Mouse (Mus musculus) heart, adult 2 months (tissue): ENCODE results near the gene Rpl23. TPM values are rescaled to one million over a fixed set of nuclear protein-coding genes. Genes with fewer than 3 reads are reported as not detected.

Experiments
- DNase-seq, 2 experiments: peaks; one replicate each; pipeline ENCODE4 v3.0.0; 2021
- H3K27ac ChIP-seq: fragments of 200-600 bp; 2 replicates; pipeline ENCODE4 v1.8.1; 2022
- H3K27me3 ChIP-seq: fragments of 200-500 bp; 2 replicates; pipeline ENCODE4 v1.6.1; 2012; ENCODE audit warnings: mild to moderate bottlenecking, low read length, inconsistent platforms, mixed read lengths; ENCODE audit not compliant: control insufficient read depth, insufficient read depth
- H3K36me3 ChIP-seq: fragments of 200-500 bp; 2 replicates; pipeline ENCODE4 v1.6.1; 2012; ENCODE audit warnings: low read length, inconsistent platforms; ENCODE audit not compliant: control insufficient read depth, insufficient read depth
- H3K4me1 ChIP-seq: fragments of 200-500 bp; 2 replicates; pipeline ENCODE4 v1.6.1; 2011; ENCODE audit warnings: low read length; ENCODE audit not compliant: control insufficient read depth, insufficient read depth
- H3K4me3 ChIP-seq: fragments of 200-600 bp; 2 replicates; pipeline ENCODE4 v1.8.1; 2022
- H3K79me2 ChIP-seq: fragments of 200-500 bp; replicated peaks from 2 replicates; pipeline ENCODE4 v1.6.1; 2012; ENCODE audit warnings: mild to moderate bottlenecking, inconsistent platforms, low read length, moderate library complexity, mixed read lengths; ENCODE audit not compliant: control insufficient read depth, insufficient read depth
- H3K9ac ChIP-seq: fragments of 200-500 bp; 2 replicates; pipeline ENCODE4 v1.6.1; 2012; ENCODE audit warnings: low read depth, mild to moderate bottlenecking, control low read depth, inconsistent platforms, low read length, mixed read lengths
- CTCF ChIP-seq: fragments of 200-600 bp; IDR thresholded peaks from 2 replicates; pipeline ENCODE4 v1.8.1; 2022; ENCODE audit warnings: antibody characterized with exemption, mild to moderate bottlenecking, moderate library complexity
- EP300 ChIP-seq: fragments of 200-500 bp; IDR thresholded peaks from 2 replicates; pipeline ENCODE4 v1.6.1; 2011; ENCODE audit warnings: low read depth, low read length, control low read depth; ENCODE audit not compliant: insufficient read depth
- POLR2A ChIP-seq: fragments of 200-500 bp; IDR thresholded peaks from 2 replicates; pipeline ENCODE4 v1.6.1; 2011; ENCODE audit warnings: mild to moderate bottlenecking, low read depth, low read length, control low read depth; ENCODE audit not compliant: insufficient read depth
- WGBS: fragments of 180-500 bp; shearing (Covaris S2); methylation state at CpG from one replicate; pipeline ENCODE4 v1.1.7; 2018; 5-methylcytosine and 5-hydroxymethylcytosine counted together
- intact Hi-C: fragments of 180-260 bp; cut with DNase I; formaldehyde crosslinking; loops from one replicate; pipeline ENCODE4 v1.15.1; 2025
- polyA plus RNA-seq: library from polyadenylated mRNA; depleted of rRNA; stranded (reverse); fragments of >200 nt; gene quantifications from 2 replicates; pipeline ENCODE4 v1.2.3, GENCODE M21; 2012
- total RNA-seq, 2 experiments: library from RNA; stranded (reverse); gene quantifications; 2 replicates each; pipeline ENCODE4 v1.2.3; 2021

Gene Rpl23
- total and polyA plus RNA-seq, 3 experiments = 103 to 574 (median 509) TPM

DNA sequence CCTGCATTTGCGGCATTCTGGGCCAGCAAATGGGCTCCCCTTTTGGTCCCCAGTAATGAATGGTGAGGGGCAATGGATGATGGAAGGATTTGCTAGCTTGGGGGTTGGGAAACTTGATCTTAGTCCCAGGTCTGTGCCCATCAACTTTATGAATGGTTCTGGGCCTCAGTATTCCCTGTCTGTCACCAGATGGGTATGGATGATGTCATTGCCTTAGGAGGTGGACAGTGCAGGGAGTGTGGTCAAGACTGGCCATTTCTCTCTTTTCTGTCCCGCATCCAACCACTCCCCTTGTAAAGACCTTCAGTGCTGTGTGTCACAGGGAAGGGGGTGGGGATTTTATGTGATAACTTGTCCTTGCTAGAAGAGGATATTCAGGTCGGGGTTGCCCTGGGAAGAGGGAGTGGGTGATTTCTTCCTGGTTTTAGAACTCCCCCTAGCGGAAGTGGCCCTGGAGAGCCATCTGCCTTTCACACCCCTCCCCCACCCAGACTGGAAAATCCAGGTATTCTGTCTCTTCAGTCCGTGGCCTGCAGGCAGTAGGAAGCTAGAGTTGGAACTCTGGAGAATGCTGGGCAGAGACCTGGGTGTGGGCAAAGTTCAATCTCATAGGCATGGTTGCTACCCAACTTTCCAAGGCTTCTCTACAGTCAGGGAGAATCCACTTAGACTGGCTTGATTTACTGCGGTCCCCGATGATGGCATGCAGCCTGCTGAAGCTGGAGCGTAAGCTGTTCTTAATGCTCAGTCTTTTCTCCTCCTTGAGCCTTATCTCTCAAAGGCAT is 19.4 kb upstream of the Rpl23 start:
- intact Hi-C loops = loop anchor here (2.0 kb wide), 2 partner anchors 15 to 39 kb away; partner anchors contain the start of gene B230217C12Rik
- Histone ChIP-seq H3K27ac (peak overlapping the region; percentile 99), H3K4me3 (peak overlapping the region; percentile 99), H3K4me1 (peaks cover 29% of the 10 kb centered on the region), H3K79me2 (no peaks in the 10 kb centered on the region), H3K36me3 (peaks cover 9% of the 10 kb centered on the region), H3K9ac (0 out of 2 replicates have a peak overlapping the region, but pooled peaks have one; percentile 23), H3K27me3 (no peaks in the 10 kb centered on the region)
- TF ChIP-seq POLR2A (no peak), CTCF (peak; percentile 58), EP300 (no peak)
- peak in 1 of 2 experiments; percentile 47 for DNase-seq
- WGBS = 33% methylated on average over 8 of the region's 8 CpGs

DNA sequence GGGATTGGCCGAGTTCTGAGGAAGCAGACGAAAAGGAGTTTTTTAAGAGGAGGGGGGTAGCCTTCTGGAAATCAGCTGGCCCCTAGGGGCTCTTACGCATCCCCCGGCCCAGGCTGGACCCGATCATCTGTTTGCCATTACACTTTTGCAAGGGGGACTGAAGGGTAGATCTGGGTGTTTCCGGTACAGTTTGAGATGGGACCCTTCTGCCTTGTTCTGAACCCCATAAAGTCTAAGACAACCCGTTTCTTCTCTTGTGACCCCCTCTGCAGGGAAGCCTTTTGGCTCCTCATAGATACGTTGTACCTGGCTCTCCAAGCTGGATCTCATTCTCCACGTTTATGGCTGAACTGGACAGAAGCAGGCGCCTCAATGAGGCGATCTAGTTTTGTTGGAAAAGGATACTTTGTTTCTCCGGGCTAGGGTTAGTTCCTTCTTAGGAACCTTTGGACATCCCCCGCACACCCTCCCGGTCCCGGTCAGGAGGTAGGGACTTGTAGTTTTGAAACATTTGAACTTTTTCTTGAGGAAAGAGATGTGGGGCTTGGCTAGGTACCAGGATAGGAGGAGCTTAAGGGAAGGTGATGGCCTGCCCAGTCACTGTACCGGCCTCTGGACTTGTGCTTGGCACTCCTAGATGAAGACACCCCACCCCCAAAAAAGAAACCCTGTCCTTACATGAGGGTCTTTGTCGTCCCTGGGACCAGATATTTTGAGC is 18.6 kb upstream of the Rpl23 start:
- peaks cover 22% of the 10 kb centered on the region for H3K4me1 ChIP-seq
- H3K79me2 ChIP-seq = no peaks in the 10 kb centered on the region
- WGBS = 9% methylated on average over 17 of the region's 17 CpGs
- peak overlapping the region; percentile 99 for H3K27ac ChIP-seq
- peaks cover 9% of the 10 kb centered on the region for H3K36me3 ChIP-seq
- no peaks in the 10 kb centered on the region for H3K27me3 ChIP-seq
- DNase-seq = peak in 1 of 2 experiments; percentile 40
- TF ChIP-seq POLR2A (no peak), EP300 (no peak), CTCF (no peak)
- H3K9ac ChIP-seq = peak overlapping the region; percentile 78
- intact Hi-C loops = loop anchor here (2.0 kb wide), 2 partner anchors 16 to 40 kb away; partner anchors contain the start of gene B230217C12Rik
- H3K4me3 ChIP-seq = peak overlapping the region; percentile 99

GRCm38 (mm10) chr11:97799994-97800690 is 17.9 kb upstream of the Rpl23 start:
- Histone ChIP-seq H3K4me1 (peaks cover 19% of the 10 kb centered on the region), H3K4me3 (peak overlapping the region; percentile 99), H3K27ac (peak overlapping the region; percentile 99), H3K79me2 (no peaks in the 10 kb centered on the region), H3K9ac (peak overlapping the region; percentile 90), H3K27me3 (no peaks in the 10 kb centered on the region), H3K36me3 (peaks cover 9% of the 10 kb centered on the region)
- 1% methylated on average over 32 of the region's 43 CpGs for WGBS
- DNase-seq = peak; percentile 86 to 91
- intact Hi-C loops = loop anchor here (2.0 kb wide), 2 partner anchors 17 to 41 kb away; partner anchors contain the start of gene B230217C12Rik
- TF ChIP-seq EP300 (0 out of 2 replicates have a peak, but pooled peaks have one; percentile 7), POLR2A (peak; percentile 56; the same call in 1 of the 2 replicates), CTCF (no peak)

GRCm38 (mm10) chr11:97799146-97799993 is 17.1 kb upstream of the Rpl23 start:
- Histone ChIP-seq H3K4me1 (peaks cover 14% of the 10 kb centered on the region), H3K27ac (peak overlapping the region; percentile 99), H3K79me2 (no peaks in the 10 kb centered on the region), H3K9ac (peak overlapping the region; percentile 90), H3K4me3 (peak overlapping the region; percentile 99), H3K27me3 (no peaks in the 10 kb centered on the region), H3K36me3 (peaks cover 3% of the 10 kb centered on the region)
- peak; percentile 92 to 93 for DNase-seq
- intact Hi-C loops = no loop called here
- TF ChIP-seq CTCF (no peak), POLR2A (peak; percentile 92), EP300 (no peak)
- WGBS = under 1% methylated on average over 71 of the region's 71 CpGs

GRCm38 (mm10) chr11:97798782-97799145 is 16.5 kb upstream of the Rpl23 start, which contains the start of gene Lasp1:
Gene Lasp1, plus strand, starts transcription at chr11:97799000.
- intact Hi-C loops = no loop called here
- Histone ChIP-seq H3K27me3 (no peaks in the 10 kb centered on the region), H3K36me3 (0 out of 2 replicates have a peak, but pooled peaks cover 2% of the 10 kb centered on the region), H3K27ac (peak within 1 kb of the TSS; percentile 99), H3K4me1 (peaks cover 10% of the 10 kb centered on the region), H3K4me3 (peak within 1 kb of the TSS; percentile 99), H3K79me2 (no peaks in the 10 kb centered on the region), H3K9ac (peak within 1 kb of the TSS; percentile 90)
- WGBS = under 1% methylated on average over 11 of the region's 11 CpGs
- no peak for TF ChIP-seq POLR2A
- TF ChIP-seq CTCF = no peak
- peak; percentile 72 for TF ChIP-seq EP300
- DNase-seq = peak; percentile 87 to 91
